Mouse (Mus musculus) MN1 (cell line): ENCODE results near the gene Olfr1095.

Experiments used
- DNase-seq: peaks from one replicate; pipeline ENCODE4 v3.0.0-alpha.2; 2016; ENCODE audit warnings: low spot score

The Olfr1095 gene

DNA sequence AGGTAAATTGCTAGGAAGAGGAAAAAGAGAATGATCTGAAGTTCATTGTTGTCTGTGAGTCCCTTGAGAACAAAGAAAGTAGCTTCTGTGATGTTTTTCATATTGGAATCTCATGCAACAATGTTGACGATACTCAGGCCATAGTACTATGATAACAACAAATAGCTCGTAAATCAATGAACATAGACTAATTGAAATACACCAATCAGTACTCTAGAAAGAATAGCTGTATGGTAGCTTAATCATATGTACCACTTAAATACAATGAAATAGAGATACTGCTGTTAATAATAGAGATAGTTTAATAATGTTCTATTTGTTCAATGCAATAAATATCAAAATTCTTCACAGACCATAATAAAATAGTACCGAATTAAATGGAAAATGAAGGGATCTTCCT is at the start of gene Olfr1095:
Gene Olfr1095 (minus strand): TSS at position 101 of the 400 bp plus-strand sequence.
- no peak for DNase-seq

DNA sequence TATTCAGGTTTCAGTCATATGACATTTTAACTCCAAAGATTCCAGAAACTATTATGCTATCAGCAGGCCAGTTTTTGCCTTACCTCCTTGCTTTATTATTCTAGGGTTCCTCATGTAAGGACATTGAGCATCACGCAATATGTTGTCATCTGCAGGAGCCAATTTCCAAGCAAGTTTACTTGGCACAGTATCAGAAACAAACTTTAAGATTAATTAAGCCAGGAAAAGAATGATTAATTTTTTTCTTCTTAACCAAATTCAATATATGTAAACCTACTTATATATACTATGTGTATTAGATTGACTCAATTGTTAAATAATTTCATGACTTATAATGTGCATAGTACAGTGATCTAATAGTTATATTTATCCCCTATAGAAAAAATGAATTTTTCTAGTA is 40.6 kb upstream of the Olfr1095 start, which contains the start of gene Olfr1097:
Gene Olfr1097 (minus strand): TSS at position 101 of the 400 bp plus-strand sequence.
- no peak for DNase-seq

GRCm38 (mm10) chr2:86874702-86875101 is 23.2 kb upstream of the Olfr1095 start, which contains the start of gene Gm13723:
Gm13723 (minus strand) TSS chr2:86874802.
- DNase-seq: no peak

GRCm38 (mm10) chr2:86824363-86824762 is 27.1 kb downstream of the Olfr1095 start, which contains the start of gene Olfr1094:
Olfr1094 (plus strand) TSS chr2:86824663.
- DNase-seq: no peak

GRCm38 (mm10) chr2:86809918-86810317 is 41.6 kb downstream of the Olfr1095 start, which contains the start of gene Olfr141:
Olfr141 (minus strand) TSS chr2:86810018.
- no peak for DNase-seq
